Mouse (Mus musculus): Measurements from ENCODE around the gene Klhl36. TPM values are rescaled to one million over a fixed set of nuclear protein-coding genes. Genes with fewer than 3 reads are reported as not detected.

Klhl36 gene
- 11.0 to 13.1 TPM (median 12.7 TPM) in 4 replicates for total RNA-seq (2023; ENCODE audit: inconsistent age)

GRCm38 (mm10) chr8:119861706-119862389 is at the start of gene Klhl36:
TSS of gene Klhl36 (plus strand) at chr8:119862266.

DNA sequence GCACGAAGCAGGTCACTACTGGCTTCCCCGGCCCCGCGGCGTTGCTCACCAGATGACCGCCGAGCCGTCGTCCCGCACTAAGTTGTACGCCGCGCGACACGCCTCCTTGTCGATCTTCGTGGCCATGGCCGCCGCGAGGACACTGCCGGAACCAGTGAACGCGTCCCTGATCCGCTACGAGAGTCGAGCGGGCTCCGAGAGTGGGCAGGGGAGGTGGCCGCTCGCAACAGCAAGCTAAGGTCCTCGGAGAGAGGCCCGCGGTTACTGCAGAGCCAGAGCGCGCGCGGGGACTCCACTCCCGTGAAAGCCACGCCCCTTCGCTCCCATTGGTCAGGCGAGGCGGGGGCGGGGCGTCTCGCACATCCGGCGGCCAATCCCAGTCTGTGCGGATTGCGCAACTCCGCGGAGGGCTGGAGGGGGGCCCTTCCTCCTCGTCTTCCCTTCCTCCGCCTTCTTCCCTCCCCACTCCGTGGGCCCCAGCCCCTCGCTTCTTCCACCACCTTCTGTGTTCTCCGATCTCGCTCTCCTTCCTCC is 21.7 kb upstream of the Klhl36 start, which contains the start of gene Cotl1:
Gene Cotl1, minus strand, starts transcription at position 270 of the 534 bp plus-strand sequence.

DNA sequence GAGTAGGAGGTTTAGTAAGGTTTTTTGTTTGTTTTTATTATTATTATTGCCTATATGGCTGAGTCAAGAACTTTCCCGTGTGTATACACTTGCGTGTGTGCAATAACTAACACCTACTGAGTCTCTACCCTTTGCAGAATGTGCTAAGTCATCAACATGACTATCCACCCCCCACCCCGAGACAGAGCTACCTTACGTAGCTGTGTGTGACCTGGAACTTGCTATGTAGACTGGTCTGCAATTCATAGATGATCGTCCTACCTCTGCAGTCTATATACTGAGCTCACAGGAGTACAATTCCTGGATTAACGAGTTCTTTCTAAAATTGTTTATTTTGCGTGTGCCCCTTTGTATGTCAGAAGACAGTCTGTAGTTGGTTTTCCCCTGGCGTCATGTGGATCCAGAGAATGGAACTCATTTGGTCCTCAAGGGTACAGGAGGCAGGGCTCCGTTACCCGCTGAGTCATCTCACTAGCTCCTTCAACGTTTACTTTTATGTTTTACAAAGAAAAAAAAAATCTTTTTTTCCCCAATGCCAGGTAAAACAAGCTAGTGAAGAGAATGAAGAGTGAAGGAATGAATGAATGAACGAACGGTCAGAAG is 48.0 kb downstream of the Klhl36 start, which contains the start of gene Usp10:
Gene Usp10, plus strand, starts transcription at position 417 of the 603 bp plus-strand sequence.

GRCm38 (mm10) chr8:119910547-119911257 is 48.6 kb downstream of the Klhl36 start, which contains the start of gene Gm20388:
TSS of gene Gm20388 (plus strand) at chr8:119910841.

Other genes with a start within 250 kb of the Klhl36 start
- gene Adad2, start 249.5 kb upstream of the Klhl36 start, total RNA-seq (2023; ENCODE audit: inconsistent age), result not detected in 4 replicates
- gene Kcng4, start 226.6 kb upstream of the Klhl36 start, total RNA-seq (2023; ENCODE audit: inconsistent age), result not detected in 4 replicates
- gene Wfdc1, start 195.9 kb upstream of the Klhl36 start, total RNA-seq (2023; ENCODE audit: inconsistent age), result not detected in 4 replicates
- gene Atp2c2, start 162.3 kb upstream of the Klhl36 start, total RNA-seq (2023; ENCODE audit: inconsistent age), result not detected in 4 replicates
- gene Tldc1, start 83.8 kb upstream of the Klhl36 start, total RNA-seq (2023; ENCODE audit: inconsistent age), result 4.3 to 5.9 TPM (median 5.5 TPM) in 4 replicates
- gene Cotl1, start 21.7 kb upstream of the Klhl36 start, total RNA-seq (2023; ENCODE audit: inconsistent age), result 395 to 421 TPM (median 401 TPM) in 4 replicates
- 83.7 to 118 TPM (median 97.4 TPM) in 4 replicates for gene Usp10, start 48.1 kb downstream of the Klhl36 start, total RNA-seq (2023; ENCODE audit: inconsistent age)
- 3.3 to 8.3 TPM (median 6.7 TPM) in 4 replicates for gene Gm20388, start 48.6 kb downstream of the Klhl36 start, total RNA-seq (2023; ENCODE audit: inconsistent age)
- 0.13 TPM in 1 of 4 replicates, not detected in the others for gene Crispld2, start 130.2 kb downstream of the Klhl36 start, total RNA-seq (2023; ENCODE audit: inconsistent age)
- gene Zdhhc7, start 239.2 kb downstream of the Klhl36 start, total RNA-seq (2023; ENCODE audit: inconsistent age), result 28.7 to 34.2 TPM (median 30.7 TPM) in 4 replicates